Mouse (Mus musculus): ENCODE data around the gene AC124502.3.

GRCm38 (mm10) chr19:5032686-5033085 lies 6.0 kb upstream of the AC124502.3 start:
- TF ChIP-seq CTCF (conservative IDR thresholded peaks at IDR 0.05; ENCODE audit: insufficient read depth, insufficient read length, low read depth, low read length) (no peak), POLR2A (IDR thresholded peaks at IDR 0.05; ENCODE audit: low read depth, low read length) (no peak)
